Mouse (Mus musculus): ENCODE results near the gene Car6.

DNA sequence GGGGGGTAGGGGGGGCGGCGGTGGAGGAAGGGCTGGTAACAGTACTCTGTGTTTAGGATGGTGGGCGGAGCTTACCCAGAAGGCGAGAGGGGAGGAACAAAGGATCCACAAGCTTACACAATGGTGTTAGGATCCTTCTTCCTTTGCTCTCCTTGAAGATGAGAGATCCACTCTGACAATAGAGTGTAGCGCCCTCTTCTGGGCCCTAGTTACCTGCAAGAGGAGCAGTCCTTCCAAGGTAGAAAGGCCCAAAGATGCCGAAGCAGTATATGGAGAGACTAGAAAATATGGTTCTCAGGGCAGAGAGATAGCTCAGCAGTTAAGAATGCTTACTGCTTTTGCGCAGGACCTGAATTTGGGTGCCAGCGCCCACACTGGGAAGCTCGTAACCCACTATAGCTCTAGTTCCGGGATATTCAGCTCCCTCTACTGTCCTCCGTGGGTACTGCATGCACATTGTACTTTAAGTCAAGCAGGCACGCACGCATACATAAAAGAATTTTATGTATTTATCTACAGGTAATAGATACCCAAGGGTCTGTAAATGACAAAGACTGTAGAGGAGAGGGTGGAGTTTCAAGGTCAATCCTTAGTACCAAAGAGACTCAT is 38.5 kb downstream of the Car6 start:
- TF ChIP-seq FLI1 (IDR thresholded peaks at IDR 0.05; ENCODE audit: low read length) (no peak), GATA1 (IDR thresholded peaks at IDR 0.05; ENCODE audit: borderline replicate concordance, low read length) (no peak)

Data from megakaryocyte, embryonic 14.5 days (primary cell).